Mouse (Mus musculus) C2C12 (cell line): ENCODE measurements around the gene Dennd5a. TPM values are rescaled to one million over a fixed set of nuclear protein-coding genes. Genes with fewer than 3 reads are reported as not detected.

Experiments
- H3K27me3 ChIP-seq: one replicate; pipeline ENCODE4 v1.6.1; 2011; ENCODE audit not compliant: control insufficient read depth, insufficient read depth, insufficient read length
- H3K36me3 ChIP-seq: one replicate; pipeline ENCODE4 v1.6.1; 2011; ENCODE audit not compliant: control insufficient read depth, insufficient read depth
- H3K4me3 ChIP-seq: one replicate; pipeline ENCODE4 v1.5.1; 2011; ENCODE audit warnings: mild to moderate bottlenecking, control low read depth; ENCODE audit not compliant: poor library complexity, insufficient read depth, severe bottlenecking
- H3K79me2 ChIP-seq: one replicate; pipeline ENCODE4 v1.6.1; 2011; ENCODE audit not compliant: control insufficient read depth, insufficient read depth
- H3K79me3 ChIP-seq: one replicate; pipeline ENCODE4 v1.6.1; 2011; ENCODE audit warnings: low read depth, control low read depth
- H3ac ChIP-seq: one replicate; pipeline ENCODE3; 2011; ENCODE audit warnings: low read depth; ENCODE audit not compliant: control insufficient read depth, insufficient read length
- CEBPB ChIP-seq: IDR thresholded peaks from one replicate; pipeline ENCODE4 v1.6.1; 2011; ENCODE audit warnings: low read depth, mild to moderate bottlenecking, control low read depth, moderate library complexity
- CTCF ChIP-seq: IDR thresholded peaks from one replicate; pipeline ENCODE4 v1.5.1; 2011; ENCODE audit not compliant: control insufficient read depth, insufficient read depth, insufficient read length
- FOSL1 ChIP-seq: IDR thresholded peaks from one replicate; pipeline ENCODE4 v1.8.0; 2011; ENCODE audit warnings: mild to moderate bottlenecking, low read length; ENCODE audit not compliant: poor library complexity, insufficient read depth, severe bottlenecking
- MAX ChIP-seq: IDR thresholded peaks from one replicate; pipeline ENCODE4 v1.6.1; 2011; ENCODE audit warnings: mild to moderate bottlenecking, control low read depth
- MYOD1 ChIP-seq: IDR thresholded peaks from one replicate; pipeline ENCODE4 v1.6.1; 2011; ENCODE audit warnings: low read depth; ENCODE audit not compliant: control insufficient read depth, insufficient read length
- MYOG ChIP-seq: IDR thresholded peaks from one replicate; pipeline ENCODE4 v1.6.1; 2011; ENCODE audit not compliant: control insufficient read depth, insufficient read length; ENCODE audit errors: extremely low read depth
- USF1 ChIP-seq: IDR thresholded peaks from one replicate; pipeline ENCODE4 v1.6.1; 2011; ENCODE audit warnings: low read depth, mild to moderate bottlenecking, control low read depth, moderate library complexity
- long read RNA-seq, 2 experiments: library from polyadenylated mRNA; unstranded; transcript quantifications; one replicate each; pipeline ENCODE4 v2.0.0; 2019 to 2020
- polyA plus RNA-seq: library from polyadenylated mRNA; unstranded; fragments of >200 nt; fragmentation: generic; extraction: Trizol; gene quantifications from one replicate; pipeline ENCODE4 v1.2.1, GENCODE M21; 2012; ENCODE audit warnings: missing spikeins

Gene Dennd5a
- polyA plus RNA-seq = 46.2 TPM
- long read RNA-seq, experiment 1, full-length matches to known transcripts = 2 of 19 reads
- long read RNA-seq, experiment 1, partial matches to known transcripts = 11 of 19 reads
- long read RNA-seq, experiment 1, other reads (novel, unspliced or antisense) = 6 of 19 reads
- long read RNA-seq, experiment 2, full-length matches to known transcripts = 5 of 45 reads
- long read RNA-seq, experiment 2, partial matches to known transcripts = 39 of 45 reads
- long read RNA-seq, experiment 2, other reads (novel, unspliced or antisense) = 1 of 45 reads

- Histone ChIP-seq H3K79me3 (peaks cover 42% of the 10 kb centered on the region), H3ac (peak within 1 kb of the TSS; percentile 98), H3K27me3 (no peaks in the 10 kb centered on the region), H3K36me3 (no peaks in the 10 kb centered on the region), H3K4me3 (peak within 1 kb of the TSS; percentile 51), H3K79me2 (peaks cover 51% of the 10 kb centered on the region)
- TF ChIP-seq USF1 (no peak), MAX (no peak), FOSL1 (no peak), CTCF (no peak), CEBPB (no peak), MYOG (no peak), MYOD1 (no peak)
These were observed at the start of gene Dennd5a for GRCm38 (mm10) chr7:109959716-109960612. TSS of gene Dennd5a (minus strand) at chr7:109960470.

GRCm38 (mm10) chr7:110009084-110009483 lies 48.8 kb upstream of the Dennd5a start:
- Histone ChIP-seq H3K79me3 (no peaks in the 10 kb centered on the region), H3K4me3 (no peak overlapping the region), H3ac (no peak overlapping the region), H3K27me3 (no peaks in the 10 kb centered on the region), H3K79me2 (no peaks in the 10 kb centered on the region), H3K36me3 (no peaks in the 10 kb centered on the region)
- TF ChIP-seq MAX (no peak), CTCF (no peak), FOSL1 (no peak), MYOG (no peak), MYOD1 (no peak)

GRCm38 (mm10) chr7:110008513-110008912 lies 48.2 kb upstream of the Dennd5a start:
- TF ChIP-seq USF1 = no peak
- no peak for TF ChIP-seq MAX
- TF ChIP-seq CEBPB = no peak
- no peak for TF ChIP-seq MYOG
- TF ChIP-seq CTCF = no peak
- Histone ChIP-seq H3K4me3 (no peak overlapping the region), H3K36me3 (no peaks in the 10 kb centered on the region), H3K27me3 (no peaks in the 10 kb centered on the region), H3K79me2 (no peaks in the 10 kb centered on the region), H3ac (no peak overlapping the region), H3K79me3 (no peaks in the 10 kb centered on the region)

- Histone ChIP-seq H3K79me2 (no peaks in the 10 kb centered on the region), H3K36me3 (no peaks in the 10 kb centered on the region), H3K79me3 (no peaks in the 10 kb centered on the region), H3ac (no peak overlapping the region), H3K4me3 (no peak overlapping the region), H3K27me3 (no peaks in the 10 kb centered on the region)
- TF ChIP-seq FOSL1 (no peak), MAX (no peak), MYOG (no peak), MYOD1 (no peak), CEBPB (no peak), CTCF (no peak), USF1 (no peak)
These were observed 46.4 kb upstream of the Dennd5a start for GRCm38 (mm10) chr7:110006471-110007195.

GRCm38 (mm10) chr7:110005976-110006375 lies 45.7 kb upstream of the Dennd5a start:
- Histone ChIP-seq H3K4me3 (no peak overlapping the region), H3ac (no peak overlapping the region), H3K79me2 (no peaks in the 10 kb centered on the region), H3K36me3 (no peaks in the 10 kb centered on the region), H3K27me3 (no peaks in the 10 kb centered on the region), H3K79me3 (no peaks in the 10 kb centered on the region)
- TF ChIP-seq USF1 = no peak
- TF ChIP-seq MAX = no peak
- TF ChIP-seq FOSL1 = no peak
- TF ChIP-seq MYOD1 = no peak
- TF ChIP-seq CTCF = no peak
- no peak for TF ChIP-seq MYOG
- no peak for TF ChIP-seq CEBPB
